Mouse (Mus musculus): ENCODE results near the gene Cfap44.

- no peak for TF ChIP-seq POLR2A (IDR thresholded peaks at IDR 0.05; ENCODE audit: low read depth, low read length)
- TF ChIP-seq CTCF (IDR thresholded peaks at IDR 0.05; ENCODE audit: extremely low read depth, insufficient read depth, insufficient read length, insufficient replicate concordance) = no peak
These were observed 23.0 kb downstream of the Cfap44 start for GRCm38 (mm10) chr16:44417596-44417995.
